Mouse (Mus musculus) urinary bladder, postnatal 25 days (tissue): ENCODE measurements around the gene Aif1.

ENCODE experiments used
- DNase-seq: peaks from one replicate; pipeline ENCODE4 v3.0.0; 2022; ENCODE audit warnings: low spot score

Aif1 gene

GRCm38 (mm10) chr17:35165451-35166155 is 10.3 kb downstream of the Aif1 start:
- no peak for DNase-seq

- peak; percentile 91 for DNase-seq
Observed at GRCm38 (mm10) chr17:35164568-35165450, 11.1 kb downstream of the Aif1 start, which contains the start of gene Prrc2a. Gene Prrc2a (minus strand): TSS chr17:35164897.

DNA sequence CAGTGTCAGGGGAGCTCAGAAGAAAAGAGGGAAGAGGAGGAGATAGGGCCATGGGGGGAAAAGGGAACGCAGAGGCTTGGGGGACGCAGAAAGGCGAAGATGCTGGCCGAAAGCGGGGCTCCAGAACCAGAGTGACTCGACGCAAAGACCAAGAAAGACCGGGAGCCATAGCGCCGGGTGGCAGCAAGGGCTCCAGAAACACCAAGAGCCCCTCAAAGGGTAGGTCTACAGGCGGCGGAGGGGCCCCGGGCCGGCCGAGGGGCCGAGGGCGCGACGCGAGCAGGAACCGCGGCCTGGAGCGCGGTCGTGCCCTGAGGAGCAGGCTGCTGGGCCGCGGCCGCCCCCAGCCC is 11.7 kb downstream of the Aif1 start:
- DNase-seq: no peak

- no peak for DNase-seq
Observed at GRCm38 (mm10) chr17:35163326-35164081, 12.4 kb downstream of the Aif1 start.

- DNase-seq: no peak
Observed at GRCm38 (mm10) chr17:35162730-35163129, 13.1 kb downstream of the Aif1 start.

DNA sequence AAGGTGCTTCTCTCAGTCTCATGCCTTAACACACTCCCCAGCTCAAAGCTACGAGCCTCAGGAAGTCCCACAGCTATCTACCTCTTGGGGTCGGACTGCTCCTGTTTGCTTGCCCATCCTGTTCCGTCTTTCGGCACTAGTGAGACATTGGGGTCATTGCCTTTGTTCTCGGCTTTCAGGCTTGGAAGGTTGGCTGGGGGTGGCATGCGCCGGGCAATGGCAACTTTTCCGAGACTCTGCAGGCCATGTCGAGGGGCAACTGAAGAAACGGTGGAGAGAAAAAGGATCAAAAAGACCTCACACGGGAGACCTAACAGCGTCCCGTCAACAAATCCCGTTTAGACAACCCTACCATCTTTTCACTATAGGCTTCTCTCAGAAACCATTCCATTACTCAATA is 13.7 kb downstream of the Aif1 start:
- DNase-seq: no peak

GRCm38 (mm10) chr17:35161421-35161820 is 14.4 kb downstream of the Aif1 start:
- DNase-seq: no peak

- no peak for DNase-seq
Observed at GRCm38 (mm10) chr17:35159638-35160037, 16.2 kb downstream of the Aif1 start.

DNA sequence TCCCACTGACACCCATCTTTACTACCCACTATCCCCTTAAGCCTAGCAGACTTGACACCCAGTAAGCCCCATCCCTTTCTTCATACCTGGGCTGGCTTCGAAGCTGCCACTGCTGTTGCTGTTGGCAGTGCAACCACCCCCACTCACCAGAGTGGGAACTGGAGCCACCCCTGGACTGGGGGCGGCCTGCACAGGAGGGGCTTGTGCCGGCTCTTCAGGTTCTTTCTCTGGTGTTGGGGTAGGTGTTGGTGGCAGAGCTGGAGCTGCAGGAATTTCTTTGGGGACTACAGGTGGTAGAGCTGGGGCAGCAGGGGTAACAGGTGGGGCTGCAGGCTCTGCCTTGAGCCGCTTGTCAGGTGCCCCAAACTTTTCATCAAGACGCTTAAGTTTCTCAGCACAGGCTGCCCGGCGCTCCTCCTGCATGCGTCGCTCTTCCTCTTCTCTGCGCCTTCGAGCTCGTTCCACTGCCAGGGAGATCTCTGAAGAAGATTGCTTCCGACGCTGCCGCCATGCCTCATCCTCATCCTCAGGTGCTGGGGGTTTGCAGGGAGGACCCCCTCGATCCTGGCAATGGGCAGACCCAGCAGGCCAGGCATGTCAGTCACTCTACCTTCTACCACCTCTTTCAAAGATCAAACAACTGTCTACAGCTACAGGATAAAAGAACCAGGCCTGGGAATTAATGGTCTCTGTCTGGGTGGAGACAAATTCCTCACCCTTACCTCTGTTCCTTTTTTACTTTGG is 16.8 kb downstream of the Aif1 start:
- DNase-seq: no peak

DNA sequence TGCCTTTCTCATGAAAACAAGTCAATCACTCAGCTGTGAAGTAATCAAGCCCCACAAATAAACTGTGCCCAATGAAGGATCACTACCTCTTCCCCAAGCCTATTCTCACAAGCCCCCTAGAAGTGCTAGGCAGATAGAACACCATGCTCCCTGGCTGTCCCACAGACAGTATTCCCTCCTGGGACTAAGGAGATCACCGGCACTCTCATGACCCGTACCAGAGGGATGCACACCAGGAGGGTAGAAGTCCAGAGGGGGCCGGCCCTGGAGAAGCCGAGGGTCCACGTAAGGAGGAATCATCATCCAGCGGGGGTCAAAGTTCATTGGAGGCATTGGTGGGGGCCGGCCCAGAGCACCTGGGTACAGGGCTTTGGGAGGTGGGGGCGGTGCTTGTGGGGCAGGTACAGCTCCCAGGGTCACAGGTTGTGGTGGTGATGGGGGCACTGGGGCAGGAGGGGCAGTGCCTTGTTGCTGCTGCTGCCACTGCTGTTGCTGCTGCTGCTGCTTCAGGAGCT is 18.1 kb downstream of the Aif1 start:
- no peak for DNase-seq

DNA sequence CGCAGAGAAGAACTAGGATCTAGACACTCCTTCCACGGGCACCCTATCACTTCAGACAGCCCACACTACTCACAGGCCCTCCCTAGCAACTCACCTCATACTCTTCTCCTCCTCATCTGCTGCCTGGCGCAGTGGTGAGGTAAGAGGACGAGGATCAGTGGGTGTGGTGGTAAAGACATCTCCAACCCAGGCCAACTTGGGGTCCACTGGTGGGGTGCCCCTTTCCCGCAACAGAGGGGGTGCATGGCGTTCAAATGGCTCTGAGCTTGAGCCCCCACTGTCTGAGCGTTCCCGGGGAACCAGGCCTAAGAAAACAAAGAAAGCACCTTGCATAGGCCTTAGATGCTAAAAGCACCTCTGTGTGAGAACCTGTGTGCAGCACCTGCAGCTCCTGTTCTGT is 18.6 kb downstream of the Aif1 start:
- no peak for DNase-seq

- no peak for DNase-seq
Observed at GRCm38 (mm10) chr17:35156461-35157200, 19.2 kb downstream of the Aif1 start.

GRCm38 (mm10) chr17:35155451-35155850 is 20.4 kb downstream of the Aif1 start:
- DNase-seq: no peak

DNA sequence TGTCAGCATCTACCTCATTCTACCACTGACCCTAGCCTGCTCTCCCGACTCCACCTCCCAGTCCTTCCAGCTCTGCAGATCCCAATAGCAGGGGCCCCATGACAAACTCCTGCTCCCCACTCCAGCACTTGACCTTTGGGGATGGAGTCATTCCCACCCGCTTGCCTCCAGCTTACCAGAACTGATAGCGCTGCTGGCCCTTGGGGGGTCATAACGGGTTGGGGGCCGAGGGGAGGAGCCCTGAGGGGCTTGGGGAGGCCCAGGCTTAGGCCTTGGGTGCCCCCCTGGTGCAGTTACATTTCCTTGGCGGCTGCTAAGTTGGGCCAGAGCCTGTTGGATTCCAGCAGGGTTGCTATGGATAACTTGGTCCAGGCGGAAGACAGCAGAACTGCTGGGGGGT is 21.3 kb downstream of the Aif1 start:
- no peak for DNase-seq

- no peak for DNase-seq
Observed at GRCm38 (mm10) chr17:35153931-35154330, 21.9 kb downstream of the Aif1 start.

DNA sequence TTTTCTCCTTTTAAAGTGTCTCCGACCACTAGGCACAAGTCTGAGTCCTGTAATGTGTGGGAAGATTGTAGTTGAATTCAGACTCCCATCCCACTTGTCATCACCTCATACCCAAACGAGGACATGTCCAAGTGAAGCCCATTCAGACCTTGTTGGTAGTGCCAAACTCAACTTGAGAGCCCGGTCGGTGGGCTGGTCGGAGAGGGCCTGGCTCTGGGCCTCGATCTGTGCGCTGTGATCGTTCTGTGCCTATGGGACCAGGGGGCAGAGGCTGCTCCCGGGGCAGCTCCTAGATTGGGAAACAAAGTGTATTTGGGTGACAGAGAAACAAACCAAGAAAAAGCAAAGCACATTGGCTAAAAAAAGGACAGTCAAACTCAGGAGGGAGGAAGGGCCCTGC is 22.8 kb downstream of the Aif1 start:
- DNase-seq: no peak

- DNase-seq: no peak
Observed at GRCm38 (mm10) chr17:35152121-35152520, 23.7 kb downstream of the Aif1 start.

DNA sequence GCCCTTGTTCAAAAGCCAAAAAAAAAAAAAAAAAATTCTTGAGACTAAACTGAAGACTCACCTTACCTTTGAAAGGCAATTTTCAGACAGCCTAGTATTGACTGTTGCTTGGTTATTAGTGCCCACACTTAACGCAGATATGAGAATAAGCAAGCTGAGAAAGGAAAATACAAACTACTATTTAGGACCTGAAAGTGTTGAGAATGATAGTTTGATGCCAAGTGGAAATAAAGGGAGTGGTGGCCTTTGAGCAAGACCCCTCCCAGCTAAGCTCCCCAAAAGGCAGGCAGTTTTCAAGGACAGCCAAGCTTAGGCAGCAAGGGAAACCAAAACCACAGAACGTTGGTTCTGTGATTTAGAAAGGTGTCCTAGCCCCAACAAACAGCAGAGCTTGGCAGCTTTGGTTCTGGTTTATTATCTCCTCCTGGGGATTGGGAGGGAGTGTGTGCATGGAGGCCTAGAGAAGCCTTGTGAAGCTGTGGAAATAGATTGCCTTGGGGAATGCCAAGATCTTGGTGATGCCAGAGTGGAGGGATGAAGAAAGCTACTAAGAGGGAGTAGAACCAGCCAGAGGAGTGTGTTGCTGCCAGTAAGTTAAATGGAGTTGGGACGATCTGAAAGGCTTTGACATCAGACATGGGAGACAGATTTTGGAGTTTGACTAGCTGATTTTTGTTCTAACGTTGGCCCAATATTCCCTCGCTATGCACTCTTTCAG is 27.8 kb downstream of the Aif1 start:
- no peak for DNase-seq

- no peak for DNase-seq
Observed at GRCm38 (mm10) chr17:35147348-35147747, 28.5 kb downstream of the Aif1 start.

DNA sequence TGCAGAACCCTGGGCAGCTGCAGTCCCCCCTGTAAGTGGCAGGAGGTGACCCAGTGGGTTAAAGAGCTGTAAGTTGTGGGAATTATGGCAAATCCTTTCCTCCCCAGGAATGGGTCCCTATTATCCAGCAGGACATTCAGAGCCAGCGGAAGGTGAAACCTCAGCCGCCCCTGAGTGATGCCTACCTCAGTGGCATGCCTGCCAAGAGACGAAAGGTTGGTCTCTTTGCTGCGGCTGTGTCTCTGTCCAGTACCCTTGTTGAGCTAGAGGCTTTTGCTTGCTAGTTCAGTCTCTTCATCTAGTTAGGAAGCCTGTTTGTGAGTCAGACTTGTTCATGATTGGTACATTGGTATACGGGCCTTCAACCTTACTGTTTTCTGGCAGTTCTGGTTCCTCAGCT is 29.7 kb downstream of the Aif1 start:
- DNase-seq: no peak
